26 mouse cellular contexts compared by ENCODE assay signal in genomic region chr5:72644175-72644574, GRCm38 (mm10). TPM values are rescaled to one million over a fixed set of nuclear protein-coding genes. Genes with fewer than 3 reads are reported as not detected.
"Had no signal": no experiment of that assay in that cellular context is flagged by ENCODE, and none has a peak within 500 bp of the region (broad histone marks: within the 10 kb centered on the region; RNA-seq: fewer than 3 reads in every experiment).

Cnga1 (minus strand) TSS chr5:72644275.

- H3K9me3 ChIP-seq: liver, embryonic 12.5 days; lung, embryonic 15.5 days; midbrain, embryonic 10.5 days; midbrain, embryonic 13.5 days; neural tube, embryonic 13.5 days; neural tube, embryonic 15.5 days had no signal

- H3K4me2 ChIP-seq: liver, embryonic 12.5 days; lung, embryonic 15.5 days; midbrain, embryonic 13.5 days; neural tube, embryonic 13.5 days; neural tube, embryonic 15.5 days had no signal

- ATAC-seq: liver, embryonic 12.5 days; midbrain, embryonic 13.5 days; midbrain, embryonic 16.5 days had no signal

- H3K36me3 ChIP-seq: liver, embryonic 12.5 days; lung, embryonic 15.5 days; midbrain, embryonic 10.5 days; midbrain, embryonic 13.5 days; neural tube, embryonic 13.5 days; neural tube, embryonic 15.5 days had no signal

- DNase-seq: lung, adult 18-20 months; lung, postnatal 14 days; lung, postnatal 36 days; right cerebral cortex, adult 18-20 months; right cerebral cortex, postnatal 25 days; right cerebral cortex, postnatal 4 days; spleen, adult 18-20 months; thymus, adult 18-20 months; thymus, postnatal 14 days; thymus, postnatal 36 days had no signal

- H3K9ac ChIP-seq: liver, embryonic 12.5 days; liver, embryonic 14.5 days; lung, embryonic 15.5 days; midbrain, embryonic 13.5 days; neural tube, embryonic 13.5 days; neural tube, embryonic 15.5 days had no signal

- H3K27ac ChIP-seq: liver, embryonic 12.5 days; liver, embryonic 14.5 days; lung, embryonic 15.5 days; midbrain, embryonic 10.5 days; midbrain, embryonic 13.5 days; neural tube, embryonic 13.5 days; neural tube, embryonic 15.5 days had no signal

- H3K4me3 ChIP-seq: liver, embryonic 12.5 days; lung, embryonic 15.5 days; midbrain, embryonic 10.5 days; midbrain, embryonic 13.5 days; myocyte; neural tube, embryonic 13.5 days; neural tube, embryonic 15.5 days had no signal

RNA-seq across cellular contexts. Expression of gene Cnga1, which starts in this region (rescaled TPM):
- total RNA-seq: liver, adult 2 months; megakaryocyte-erythroid progenitor cell, adult 5-6 weeks had no signal
- polyA plus RNA-seq: liver, adult 2 months; liver, embryonic 12.5 days; liver, embryonic 14.5 days; liver, embryonic 16.5 days; midbrain, embryonic 10.5 days; midbrain, embryonic 13.5 days; midbrain, embryonic 16.5 days; myocyte; neural tube, embryonic 11.5 days; neural tube, embryonic 13.5 days; small intestine, adult 2 months; stomach, embryonic 14.5 days; stomach, embryonic 16.5 days had no signal
